Mouse (Mus musculus) limb, embryonic 12.5 days (tissue): Measurements from ENCODE around the gene Cldn19. TPM values are rescaled to one million over a fixed set of nuclear protein-coding genes. Genes with fewer than 3 reads are reported as not detected.

ENCODE experiments used
- ATAC-seq: fragments of 200-750 bp; cut with Nextera tagmentation; 2 replicates; pipeline ENCODE4 v1.8.0; 2017; ENCODE audit warnings: low read depth, moderate TSS enrichment; ENCODE audit not compliant: insufficient number of reproducible peaks, insufficient read depth, low FRiP score, low TSS enrichment
- H3K27ac ChIP-seq: fragments of 300-500 bp; sonication (generic); 2 replicates; pipeline ENCODE4 v1.5.1; 2016; ENCODE audit warnings: mild to moderate bottlenecking, moderate library complexity
- H3K27me3 ChIP-seq: fragments of 300-500 bp; sonication (generic); 2 replicates; pipeline ENCODE4 v1.6.1; 2016; ENCODE audit warnings: mild to moderate bottlenecking, moderate library complexity
- H3K36me3 ChIP-seq: fragments of 300-500 bp; sonication (generic); 2 replicates; pipeline ENCODE4 v1.6.1; 2016; ENCODE audit warnings: mild to moderate bottlenecking, moderate library complexity
- H3K4me1 ChIP-seq: fragments of 300-500 bp; sonication (generic); replicated peaks from 2 replicates; pipeline ENCODE4 v1.6.1; 2016
- H3K4me2 ChIP-seq: fragments of 300-500 bp; sonication (generic); 2 replicates; pipeline ENCODE4 v1.6.1; 2016; ENCODE audit warnings: mild to moderate bottlenecking, moderate library complexity
- H3K4me3 ChIP-seq: fragments of 300-500 bp; sonication (generic); replicated peaks from 2 replicates; pipeline ENCODE4 v1.5.1; 2016; ENCODE audit warnings: mild to moderate bottlenecking
- H3K9ac ChIP-seq: fragments of 300-500 bp; sonication (generic); replicated peaks from 2 replicates; pipeline ENCODE4 v1.6.1; 2016; ENCODE audit warnings: mild to moderate bottlenecking, moderate library complexity
- H3K9me3 ChIP-seq: fragments of 300-500 bp; sonication (generic); 2 replicates; pipeline ENCODE4 v1.6.1; 2016; ENCODE audit warnings: mild to moderate bottlenecking, moderate library complexity
- WGBS: fragments of 180-500 bp; shearing (Covaris S2); methylation state at CpG from one replicate; pipeline ENCODE4 v1.1.7; 2016; 5-methylcytosine and 5-hydroxymethylcytosine counted together
- polyA plus RNA-seq: library from polyadenylated mRNA; unstranded; fragments of >200 nt; fragmentation: Nextera tagmentation; extraction: Ambion mirVana; gene quantifications from 2 replicates; pipeline ENCODE4 v1.2.1, GENCODE M21; 2016

Cldn19 gene
- polyA plus RNA-seq, 1 experiment from 2014 or later, result 0.08 TPM

DNA sequence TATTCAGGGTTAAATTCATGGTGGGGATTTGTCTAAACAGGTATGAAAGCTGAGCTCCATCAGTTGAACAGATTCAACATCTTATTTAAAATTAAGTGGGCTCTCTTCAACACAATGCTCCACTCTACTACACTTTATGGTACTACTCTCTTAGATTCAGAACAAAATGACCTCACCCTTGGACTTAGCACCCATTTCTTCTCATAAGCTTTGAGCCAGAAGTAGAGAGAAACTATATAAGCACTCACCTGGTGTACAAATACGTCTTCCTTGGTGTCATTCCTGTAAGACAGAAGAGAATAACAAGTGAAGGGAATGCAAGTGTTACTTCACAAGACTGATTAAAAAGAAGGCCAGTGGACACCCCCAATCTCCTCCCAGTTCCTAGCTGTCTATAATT lies 29.6 kb downstream of the Cldn19 start:
- H3K27ac ChIP-seq, result no peak overlapping the region
- H3K4me1 ChIP-seq, result no peaks in the 10 kb centered on the region
- no peaks in the 10 kb centered on the region for H3K9me3 ChIP-seq
- no peak overlapping the region for H3K4me3 ChIP-seq
- H3K27me3 ChIP-seq, result no peaks in the 10 kb centered on the region
- WGBS, result 74% methylated on average over 1 of the region's 1 CpGs
- no peak overlapping the region for H3K4me2 ChIP-seq
- no peak for ATAC-seq
- H3K36me3 ChIP-seq, result peaks cover 80% of the 10 kb centered on the region
- H3K9ac ChIP-seq, result no peak overlapping the region

DNA sequence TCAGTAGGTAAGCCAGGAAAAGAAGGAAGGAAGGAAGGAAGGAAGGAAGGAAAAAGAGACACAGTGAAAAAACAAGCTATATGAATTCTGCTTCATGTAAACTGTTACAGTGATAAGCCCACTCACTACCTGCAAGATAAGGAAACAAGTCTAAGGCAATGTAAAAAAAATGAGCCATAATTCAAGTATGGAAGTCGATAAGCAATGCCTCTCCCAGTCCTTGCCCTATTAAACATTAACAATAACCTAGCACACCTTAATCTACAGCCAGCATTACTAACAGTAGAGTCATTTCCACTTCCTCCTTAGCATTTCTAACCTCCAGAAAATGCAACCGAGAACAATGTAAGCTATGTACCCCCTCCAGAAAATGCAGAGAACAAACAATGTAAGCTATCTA lies 30.1 kb downstream of the Cldn19 start:
- Histone ChIP-seq H3K4me1 (no peaks in the 10 kb centered on the region), H3K4me2 (no peak overlapping the region), H3K4me3 (no peak overlapping the region), H3K36me3 (peaks cover 80% of the 10 kb centered on the region), H3K9ac (no peak overlapping the region), H3K9me3 (no peaks in the 10 kb centered on the region), H3K27me3 (no peaks in the 10 kb centered on the region), H3K27ac (no peak overlapping the region)
- ATAC-seq, result no peak
- 89% methylated on average over 2 of the region's 2 CpGs for WGBS

DNA sequence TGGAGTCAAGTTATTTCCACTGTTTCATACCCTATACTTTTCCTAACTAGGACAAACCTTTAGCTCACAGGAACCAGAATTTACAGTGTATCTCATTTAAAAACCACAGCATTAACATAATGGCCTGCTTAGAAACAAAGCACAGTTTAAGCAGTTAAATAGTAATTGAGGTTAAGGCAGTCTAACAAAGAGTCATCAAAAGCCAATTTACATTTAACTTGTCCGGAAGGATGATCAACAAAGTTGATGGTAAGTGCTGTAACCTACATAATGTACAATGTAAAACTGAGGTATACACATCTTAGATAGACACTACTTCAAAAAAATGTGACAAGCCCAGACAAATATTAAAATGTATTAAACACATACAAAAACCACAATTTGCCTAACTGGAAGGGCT lies 36.7 kb downstream of the Cldn19 start:
- Histone ChIP-seq H3K4me3 (peak overlapping the region; percentile 99), H3K4me2 (peak overlapping the region; percentile 77), H3K9me3 (no peaks in the 10 kb centered on the region), H3K27me3 (no peaks in the 10 kb centered on the region), H3K36me3 (peaks cover 42% of the 10 kb centered on the region), H3K4me1 (peaks cover 18% of the 10 kb centered on the region), H3K27ac (no peak overlapping the region), H3K9ac (peak overlapping the region; percentile 97; the same call in 1 of the 2 replicates)
- 86% methylated on average over 1 of the region's 1 CpGs for WGBS
- no peak for ATAC-seq

DNA sequence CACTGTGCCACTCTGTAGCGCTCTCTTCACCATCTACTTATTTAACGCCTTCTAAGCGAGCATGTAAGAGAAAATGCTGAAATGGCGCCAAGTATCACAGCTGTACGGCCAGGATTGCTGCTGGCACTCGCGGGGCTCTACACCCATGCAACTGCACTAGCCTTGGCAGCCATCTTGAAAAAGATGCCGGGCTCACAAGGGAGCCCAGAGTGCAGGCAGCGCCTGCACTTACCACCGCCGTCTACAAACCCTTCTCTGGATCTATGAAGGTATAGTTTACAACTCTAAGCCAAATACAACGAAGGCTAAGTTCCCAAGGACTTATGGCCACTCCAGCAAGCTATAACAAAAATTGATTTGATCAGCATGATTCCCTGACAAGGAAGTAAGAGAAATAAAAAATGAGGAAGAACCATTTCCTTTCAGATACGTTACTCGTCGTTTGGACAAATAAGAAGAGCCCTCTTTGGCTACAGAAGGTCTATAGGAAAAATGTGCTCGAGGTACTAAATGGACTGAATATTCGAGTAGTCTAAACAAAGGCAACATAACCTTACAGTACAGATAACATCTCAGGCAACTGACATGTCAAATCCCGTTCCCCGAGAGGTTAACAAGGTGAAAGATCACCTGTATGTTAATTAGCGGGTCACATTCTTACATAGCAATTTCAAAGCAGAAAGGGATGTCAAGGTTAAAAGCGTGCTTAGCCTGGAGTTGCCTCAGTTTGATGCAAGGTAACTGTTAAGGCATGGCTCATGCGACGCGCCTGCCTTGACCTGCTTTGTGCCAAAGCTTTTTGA lies 37.8 kb downstream of the Cldn19 start:
- Histone ChIP-seq H3K4me1 (peaks cover 18% of the 10 kb centered on the region), H3K9me3 (no peaks in the 10 kb centered on the region), H3K9ac (peak overlapping the region; percentile 97), H3K4me3 (peak overlapping the region; percentile 99), H3K36me3 (peaks cover 34% of the 10 kb centered on the region), H3K27ac (peak overlapping the region; percentile 90; the same call in 1 of the 2 replicates), H3K27me3 (no peaks in the 10 kb centered on the region), H3K4me2 (peak overlapping the region; percentile 77)
- 2% methylated on average over 24 of the region's 24 CpGs for WGBS
- ATAC-seq, result no peak

DNA sequence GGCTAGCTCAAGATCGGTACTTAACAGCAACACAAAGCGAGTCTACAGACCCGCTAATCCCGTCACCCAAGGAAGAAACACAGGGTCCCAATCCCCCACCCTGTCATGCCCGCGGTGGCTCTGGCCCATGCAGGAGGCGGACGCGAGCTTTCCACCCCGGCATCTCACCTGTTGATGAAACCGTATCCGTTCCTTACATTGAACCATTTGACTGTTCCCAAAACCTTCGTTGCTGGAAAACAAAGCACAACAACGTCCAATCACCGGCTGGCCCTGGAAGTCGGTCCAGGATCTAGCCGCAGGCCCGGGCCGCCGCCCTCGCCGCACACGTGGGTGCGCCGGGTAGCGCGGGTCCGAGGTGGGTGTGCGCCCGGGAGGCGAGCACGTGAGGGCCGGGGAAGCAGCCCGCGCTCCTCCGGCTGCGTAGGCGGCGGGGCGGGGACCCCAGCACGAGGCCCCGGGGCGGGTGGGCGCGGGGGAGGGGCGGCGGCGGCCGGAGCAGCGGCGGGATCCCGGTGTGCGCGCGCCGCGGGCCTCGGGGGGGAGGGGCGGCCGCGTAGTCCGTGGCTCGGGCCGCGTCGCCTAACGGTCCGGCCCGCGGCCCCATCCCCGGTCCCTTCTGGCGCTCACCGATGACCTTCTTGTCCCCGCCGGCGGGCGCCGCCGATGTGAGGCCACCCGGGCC lies 38.5 kb downstream of the Cldn19 start:
- H3K27ac ChIP-seq, result peak overlapping the region; percentile 90
- no peaks in the 10 kb centered on the region for H3K27me3 ChIP-seq
- peaks cover 27% of the 10 kb centered on the region for H3K36me3 ChIP-seq
- ATAC-seq, result peak; percentile 8; the same call in 1 of the 2 replicates
- peak overlapping the region; percentile 99 for H3K4me3 ChIP-seq
- H3K9me3 ChIP-seq, result no peaks in the 10 kb centered on the region
- peak overlapping the region; percentile 77 for H3K4me2 ChIP-seq
- peak overlapping the region; percentile 97 for H3K9ac ChIP-seq
- WGBS, result under 1% methylated on average over 58 of the region's 80 CpGs
- peaks cover 18% of the 10 kb centered on the region for H3K4me1 ChIP-seq

DNA sequence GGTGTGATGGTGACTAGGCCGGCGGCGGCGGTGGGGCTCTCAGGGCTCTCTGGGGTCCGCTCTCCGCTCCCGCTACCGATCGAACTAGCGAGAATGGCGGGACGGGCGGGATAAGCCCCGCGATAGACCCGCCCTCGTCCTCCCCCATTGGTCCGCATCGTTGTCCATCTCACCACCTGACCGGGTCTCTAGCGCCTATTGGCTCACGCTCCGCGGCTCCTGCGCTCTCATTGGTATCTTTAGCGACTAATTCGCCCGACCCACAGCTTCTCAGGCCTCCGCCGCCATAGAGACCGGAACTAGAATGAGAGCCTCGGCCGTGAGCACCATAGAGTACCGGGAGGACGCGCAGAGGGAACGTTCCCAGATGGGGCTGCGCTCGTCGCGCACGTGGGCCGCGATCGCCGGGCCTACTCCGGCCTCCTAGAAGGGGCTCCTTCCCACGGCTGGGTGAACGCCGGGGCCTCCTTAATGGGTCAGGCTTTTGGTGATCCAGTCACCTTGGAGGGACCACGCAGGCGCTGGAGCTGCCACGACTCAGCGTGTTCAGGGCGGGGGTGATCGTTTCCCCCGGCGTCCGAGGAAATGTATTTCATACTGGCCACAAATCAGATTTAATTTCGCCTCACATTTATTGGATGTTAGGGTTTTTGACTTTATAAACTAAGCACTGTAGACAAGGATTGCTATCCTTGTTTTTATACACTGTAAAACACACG lies 39.4 kb downstream of the Cldn19 start, which contains the start of gene Ybx1:
Gene Ybx1, minus strand, starts transcription at position 190 of the 719 bp plus-strand sequence.
- Histone ChIP-seq H3K36me3 (peaks cover 22% of the 10 kb centered on the region; the same call in 1 of the 2 replicates), H3K9me3 (no peaks in the 10 kb centered on the region), H3K27me3 (no peaks in the 10 kb centered on the region), H3K4me3 (peak within 1 kb of the TSS; percentile 99), H3K4me2 (peak within 1 kb of the TSS; percentile 77), H3K4me1 (peaks cover 18% of the 10 kb centered on the region), H3K9ac (peak within 1 kb of the TSS; percentile 97), H3K27ac (peak within 1 kb of the TSS; percentile 92)
- ATAC-seq, result peak; percentile 99
- under 1% methylated on average over 61 of the region's 61 CpGs for WGBS

DNA sequence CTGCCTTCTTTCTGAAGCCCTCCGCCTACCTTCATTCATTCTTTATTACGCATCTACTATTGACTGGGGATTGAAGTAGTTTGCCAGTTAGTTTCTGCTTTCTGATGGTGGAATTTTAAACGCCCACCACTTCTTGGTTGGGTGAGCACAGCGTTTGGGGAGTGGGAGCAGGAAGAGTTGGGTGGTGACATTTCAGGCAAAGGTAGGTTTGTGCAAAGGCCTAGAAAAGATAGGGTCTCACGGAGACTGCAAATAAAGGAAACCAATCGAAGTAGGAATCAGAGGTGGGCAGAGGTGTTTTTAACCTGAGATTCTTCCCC lies 39.9 kb downstream of the Cldn19 start:
- H3K36me3 ChIP-seq, result peaks cover 18% of the 10 kb centered on the region; the same call in 1 of the 2 replicates
- peak overlapping the region; percentile 97 for H3K9ac ChIP-seq
- peak overlapping the region; percentile 66 for H3K4me2 ChIP-seq
- H3K9me3 ChIP-seq, result no peaks in the 10 kb centered on the region
- no peak for ATAC-seq
- no peaks in the 10 kb centered on the region for H3K27me3 ChIP-seq
- WGBS, result 10% methylated on average over 6 of the region's 6 CpGs
- peak overlapping the region; percentile 99 for H3K4me3 ChIP-seq
- peaks cover 18% of the 10 kb centered on the region for H3K4me1 ChIP-seq
- H3K27ac ChIP-seq, result peak overlapping the region; percentile 92

DNA sequence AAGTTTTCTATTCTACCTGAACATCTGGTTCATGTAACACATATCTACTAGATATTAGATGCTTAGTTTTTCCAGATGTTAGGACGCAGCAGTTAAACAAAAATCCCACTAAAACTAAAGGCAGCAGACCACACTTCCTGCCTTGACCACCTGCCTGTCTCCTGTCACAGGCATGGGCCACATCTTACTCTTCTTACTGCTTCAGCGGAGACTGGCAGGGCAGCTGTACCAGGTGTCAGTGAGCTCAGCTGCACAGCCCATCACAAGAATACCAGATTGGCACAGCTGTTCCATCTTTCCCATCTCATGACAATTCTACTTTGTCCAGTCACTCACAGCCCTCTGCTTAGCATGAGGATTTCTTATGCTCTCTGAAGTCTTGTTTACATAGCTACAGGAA lies 42.1 kb downstream of the Cldn19 start:
- no peak overlapping the region for H3K4me2 ChIP-seq
- no peak overlapping the region for H3K27ac ChIP-seq
- peaks cover 7% of the 10 kb centered on the region for H3K36me3 ChIP-seq
- no peak for ATAC-seq
- no peaks in the 10 kb centered on the region for H3K9me3 ChIP-seq
- H3K4me3 ChIP-seq, result no peak overlapping the region
- no peaks in the 10 kb centered on the region for H3K27me3 ChIP-seq
- H3K9ac ChIP-seq, result no peak overlapping the region
- 55% methylated on average over 2 of the region's 2 CpGs for WGBS
- peaks cover 11% of the 10 kb centered on the region for H3K4me1 ChIP-seq

DNA sequence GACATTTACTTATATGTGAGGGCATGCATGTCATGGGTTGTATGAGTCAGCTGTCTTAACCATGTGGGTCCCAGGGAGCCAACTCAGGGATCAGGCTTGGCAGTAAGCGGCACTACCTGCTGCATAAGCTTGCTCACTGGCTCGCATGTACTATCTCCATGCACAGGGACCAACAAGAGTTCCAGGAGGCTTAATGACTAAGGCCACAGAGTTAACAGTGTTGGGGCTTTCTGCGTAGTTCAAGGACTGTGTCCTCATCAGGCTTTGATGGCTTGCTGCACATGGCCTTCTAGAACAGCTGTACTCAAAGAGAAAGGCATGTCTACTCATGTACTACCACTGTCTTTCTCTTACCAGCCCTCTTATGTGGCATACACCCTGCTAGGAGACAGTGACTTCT lies 45.5 kb downstream of the Cldn19 start:
- no peaks in the 10 kb centered on the region for H3K27me3 ChIP-seq
- 90% methylated on average over 3 of the region's 3 CpGs for WGBS
- no peak overlapping the region for H3K27ac ChIP-seq
- no peak for ATAC-seq
- H3K9ac ChIP-seq, result no peak overlapping the region
- H3K4me1 ChIP-seq, result no peaks in the 10 kb centered on the region
- H3K4me3 ChIP-seq, result no peak overlapping the region
- no peak overlapping the region for H3K4me2 ChIP-seq
- peaks cover 13% of the 10 kb centered on the region for H3K36me3 ChIP-seq
- no peaks in the 10 kb centered on the region for H3K9me3 ChIP-seq

DNA sequence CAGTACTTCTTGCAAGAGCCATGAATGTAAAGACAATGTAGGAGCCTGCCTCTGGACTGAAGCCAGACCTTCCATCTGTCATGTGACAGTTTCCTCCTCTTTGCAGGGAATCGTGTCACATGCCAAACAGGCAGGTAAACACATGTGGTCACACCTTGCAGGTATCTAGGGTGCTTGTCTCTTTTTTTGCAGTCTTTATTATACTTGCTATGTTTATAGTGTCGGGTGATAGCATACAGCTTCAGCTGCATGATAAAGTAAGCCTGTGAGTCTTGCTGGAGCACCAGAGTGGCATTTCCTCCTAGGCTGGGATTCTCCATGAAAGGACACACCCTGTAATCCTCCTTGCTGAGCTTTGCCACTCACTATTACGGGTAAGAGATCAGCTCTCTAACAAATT lies 46.6 kb downstream of the Cldn19 start:
- 81% methylated on average over 3 of the region's 3 CpGs for WGBS
- no peak overlapping the region for H3K4me3 ChIP-seq
- H3K4me1 ChIP-seq, result no peaks in the 10 kb centered on the region
- peaks cover 19% of the 10 kb centered on the region for H3K36me3 ChIP-seq
- H3K27ac ChIP-seq, result no peak overlapping the region
- H3K9me3 ChIP-seq, result no peaks in the 10 kb centered on the region
- no peak overlapping the region for H3K9ac ChIP-seq
- H3K4me2 ChIP-seq, result no peak overlapping the region
- no peaks in the 10 kb centered on the region for H3K27me3 ChIP-seq
- ATAC-seq, result no peak

DNA sequence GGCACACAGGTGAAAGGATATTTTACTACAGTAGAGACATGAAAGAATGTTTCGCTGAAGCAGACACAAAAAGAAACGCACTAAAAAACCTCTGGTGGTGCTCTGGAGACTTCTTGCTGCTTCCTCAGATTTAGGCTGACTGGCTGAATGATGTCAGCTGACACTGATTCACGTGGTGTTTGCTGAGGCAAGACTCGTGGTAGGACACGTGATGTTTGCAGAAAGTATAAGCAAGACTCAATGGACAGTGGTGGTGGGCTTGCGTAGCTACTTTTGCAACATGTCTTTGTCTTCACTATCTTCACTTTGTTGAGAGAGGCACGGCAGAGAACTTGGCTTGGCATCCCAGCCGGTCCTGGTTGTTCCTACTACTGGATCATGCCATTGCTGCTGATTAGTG lies 48.1 kb downstream of the Cldn19 start:
- Histone ChIP-seq H3K4me3 (no peak overlapping the region), H3K4me1 (no peaks in the 10 kb centered on the region), H3K36me3 (peaks cover 34% of the 10 kb centered on the region), H3K27me3 (no peaks in the 10 kb centered on the region), H3K9ac (no peak overlapping the region), H3K27ac (no peak overlapping the region), H3K4me2 (no peak overlapping the region), H3K9me3 (no peaks in the 10 kb centered on the region)
- no peak for ATAC-seq
- 92% methylated on average over 8 of the region's 8 CpGs for WGBS
